Mouse (Mus musculus) cerebellum, adult 2 months (tissue): ENCODE data around the gene Gm29582. TPM values are rescaled to one million over a fixed set of nuclear protein-coding genes. Genes with fewer than 3 reads are reported as not detected.
"Not testable (repeated sequence)": the region's sequence is repeated elsewhere in the genome, so short reads cannot be mapped to it uniquely, and the experiment has no call there.

Experiments used
- DNase-seq, 2 experiments: peaks; one replicate each; pipeline ENCODE4 v3.0.0; 2021
- H3K27ac ChIP-seq: fragments of 200-500 bp; 2 replicates; pipeline ENCODE4 v1.5.1; 2012; ENCODE audit warnings: low read length, control low read depth, inconsistent platforms; ENCODE audit not compliant: insufficient read depth
- H3K27me3 ChIP-seq: fragments of 200-500 bp; 2 replicates; pipeline ENCODE4 v1.6.1; 2012; ENCODE audit warnings: inconsistent platforms, mild to moderate bottlenecking, low read length, moderate library complexity; ENCODE audit not compliant: control insufficient read depth, insufficient read depth
- H3K4me1 ChIP-seq: fragments of 200-500 bp; 2 replicates; pipeline ENCODE4 v1.6.1; 2011; ENCODE audit warnings: low read length; ENCODE audit not compliant: control insufficient read depth, insufficient read depth
- H3K4me3 ChIP-seq: fragments of 200-500 bp; replicated peaks from 2 replicates; pipeline ENCODE3; 2011; ENCODE audit warnings: mild to moderate bottlenecking, low read depth, low read length, control low read depth; ENCODE audit not compliant: insufficient read depth
- WGBS: fragments of 180-500 bp; shearing (Covaris S2); methylation state at CpG from one replicate; pipeline ENCODE4 v1.1.7; 2018; 5-methylcytosine and 5-hydroxymethylcytosine counted together
- polyA plus RNA-seq: library from polyadenylated mRNA; depleted of rRNA; stranded (reverse); fragments of >200 nt; gene quantifications from 2 replicates; pipeline ENCODE4 v1.2.3, GENCODE M21; 2012; rRNA removed

Gene Gm29582
- not detected in 2 replicates for polyA plus RNA-seq

DNA sequence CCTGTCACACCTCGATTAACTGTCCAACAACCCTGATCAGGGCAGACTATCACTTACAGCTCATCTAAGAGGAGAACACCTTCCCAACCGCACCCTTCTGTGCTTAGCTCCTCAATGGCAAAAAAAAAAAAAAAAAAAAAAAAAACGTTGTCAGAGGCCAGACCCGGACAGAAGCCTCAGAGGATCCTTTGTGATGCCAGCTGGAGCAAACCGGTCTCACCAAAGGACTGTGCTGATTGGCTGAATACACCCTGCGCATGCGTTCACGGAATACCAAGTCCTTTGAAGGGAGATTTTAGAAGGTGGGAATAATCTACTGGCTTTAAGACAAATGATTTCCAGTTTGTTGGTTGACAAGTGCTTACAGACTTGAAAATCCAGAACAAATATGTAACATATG, at the start of gene Gm29582:
Gene Gm29582, minus strand, starts transcription at position 101 of the 400 bp plus-strand sequence.
- no CpG with 5 or more reads among the region's 8 CpGs for WGBS
- not testable (repeated sequence) for H3K4me1 ChIP-seq, H3K4me3 ChIP-seq, H3K27ac ChIP-seq, H3K27me3 ChIP-seq, DNase-seq
